9 mouse cellular contexts compared by ENCODE assay signal in the genomic region with DNA sequence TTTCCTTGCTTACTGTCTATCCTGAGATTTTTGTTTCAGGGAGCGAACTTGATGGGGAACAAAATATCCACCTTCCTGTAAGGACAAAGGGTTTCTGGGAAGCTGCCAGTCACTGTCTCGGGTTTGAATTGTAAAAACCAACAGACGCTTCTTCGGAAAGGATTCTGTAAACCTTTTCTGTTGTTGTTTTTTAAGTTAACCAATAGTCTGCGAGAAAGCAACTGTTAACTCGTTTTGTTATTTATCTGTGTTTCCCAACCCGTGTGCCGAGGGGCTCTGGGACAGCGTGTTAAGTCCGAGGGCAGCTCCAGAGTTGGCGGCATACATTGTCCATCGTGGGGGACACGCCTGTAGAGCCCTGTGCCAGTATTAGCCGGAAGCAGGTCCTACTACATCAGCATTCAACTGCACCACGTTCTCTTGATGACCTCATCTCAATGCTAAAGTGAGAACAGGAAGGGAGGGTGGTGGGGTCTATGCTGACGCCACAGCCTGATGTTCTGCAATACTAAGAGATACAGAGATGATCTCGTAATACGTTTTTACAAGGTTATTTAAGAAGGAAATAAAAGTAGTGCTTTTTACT.
DNase-seq lines count a peak whose midpoint lies in the region; ATAC-seq lines count a peak whose summit lies in the region.
"Had no signal": no experiment of that assay in that cellular context is flagged by ENCODE, and none has a peak within 500 bp of the region (broad histone marks: within the 10 kb centered on the region; RNA-seq: fewer than 3 reads in every experiment).

No protein-coding gene starts in this region.

- H3K36me3 ChIP-seq in midbrain, embryonic 11.5 days (ENCODE audit: control insufficient read depth, insufficient read depth, low read length), result no peaks in the 10 kb centered on the region
- H3K36me3 ChIP-seq: limb, embryonic 13.5 days had no signal

- no peaks in the 10 kb centered on the region for H3K27me3 ChIP-seq in midbrain, embryonic 11.5 days (ENCODE audit: control insufficient read depth, insufficient read depth, low read length)
- H3K27me3 ChIP-seq: limb, embryonic 13.5 days had no signal

- H3K4me3 ChIP-seq in midbrain, embryonic 11.5 days (ENCODE audit: low read depth, low read length), result no peak overlapping the region
- H3K4me3 ChIP-seq: limb, embryonic 13.5 days had no signal

- 75% methylated on average over 18 of the region's 18 CpGs for WGBS in midbrain, embryonic 11.5 days

- H3K9ac ChIP-seq in midbrain, embryonic 11.5 days (ENCODE audit: low read length), result no peak overlapping the region
- H3K9ac ChIP-seq: limb, embryonic 13.5 days had no signal

- intact Hi-C loops in heart, postnatal 25 days (cut with DNase I), result no loop called here

- H3K9me3 ChIP-seq in midbrain, embryonic 11.5 days (ENCODE audit: control insufficient read depth, low read length), result no peaks in the 10 kb centered on the region
- H3K9me3 ChIP-seq: limb, embryonic 13.5 days had no signal

- peak; percentile 50 for DNase-seq in embryo, embryonic 10 days (ENCODE audit: low spot score)
- DNase-seq in embryo, embryonic 9.5 days (ENCODE audit: extremely low spot score), result no peak
- peak; percentile 24 for DNase-seq in heart, postnatal 25 days (ENCODE audit: low spot score)
- peak; percentile 92 for DNase-seq in midbrain, embryonic 11.5 days (ENCODE audit: low spot score, missing footprints)
- DNase-seq in spleen, postnatal 36 days (ENCODE audit: low spot score in 2 of 2), result no peak
- DNase-seq in ovary, postnatal 14 days (ENCODE audit: low spot score), result no peak
- DNase-seq in adrenal gland, adult 18-20 months (ENCODE audit: low spot score in 2 of 2), result no peak

- no peak overlapping the region for H3K4me2 ChIP-seq in midbrain, embryonic 11.5 days

- H3K27ac ChIP-seq in midbrain, embryonic 11.5 days (ENCODE audit: low read depth, low read length), result no peak overlapping the region

- ATAC-seq in common myeloid progenitor, adult 5-6 weeks (replicated peaks; ENCODE audit: low read depth, poor library complexity, severe bottlenecking), result peak; percentile 17; the same call in 1 of the 2 replicates
- ATAC-seq in midbrain, embryonic 11.5 days (ENCODE audit: low FRiP score), result peak; percentile 57

- peaks cover 19% of the 10 kb centered on the region for H3K4me1 ChIP-seq in midbrain, embryonic 11.5 days (ENCODE audit: control insufficient read depth, insufficient read depth, low read length)

Comparison
In these comparisons a context has a peak if more than half of its experiments do, and no peak if none do; other contexts are left out.
1. DNase-seq: peak in embryo, embryonic 10 days (single experiment), heart, postnatal 25 days (single experiment) and midbrain, embryonic 11.5 days (single experiment); none in embryo, embryonic 9.5 days (single experiment), spleen, postnatal 36 days (0 of 2), ovary, postnatal 14 days (single experiment) and adrenal gland, adult 18-20 months (0 of 2).